Mouse (Mus musculus): ENCODE measurements around the gene Serpind1.
A peak's percentile ranks its signal among the peaks of the same experiment; 100 is the strongest.

The Serpind1 gene

GRCm38 (mm10) chr16:17331116-17331515, at the start of gene Serpind1:
Serpind1 (plus strand) TSS chr16:17331371.
- DNase-seq: no peak

GRCm38 (mm10) chr16:17283151-17283550, 48.0 kb upstream of the Serpind1 start:
- DNase-seq: no peak

DNA sequence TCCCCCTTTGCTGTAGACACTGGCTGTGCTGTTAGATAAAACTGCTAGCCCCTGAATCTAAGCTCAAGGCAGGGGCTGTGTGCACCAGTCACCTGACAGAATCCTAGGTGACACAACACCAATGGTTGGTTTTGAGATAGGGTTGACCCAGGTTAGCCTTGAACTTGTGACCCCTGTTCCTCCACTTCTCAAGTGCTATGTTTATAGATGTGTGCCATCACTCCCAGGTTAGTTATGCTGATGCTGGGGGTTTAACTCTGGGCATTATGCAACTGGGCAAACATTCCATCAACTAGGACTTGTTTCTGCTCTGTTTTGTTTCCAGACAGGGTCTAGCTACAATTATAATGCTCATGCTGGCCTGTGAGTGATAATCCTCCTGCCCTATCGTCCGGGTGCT, 44.1 kb upstream of the Serpind1 start:
- DNase-seq: no peak

- DNase-seq: no peak
Observed at GRCm38 (mm10) chr16:17291016-17291415, 40.2 kb upstream of the Serpind1 start.

GRCm38 (mm10) chr16:17292751-17293150, 38.4 kb upstream of the Serpind1 start:
- DNase-seq: peak; percentile 78

DNA sequence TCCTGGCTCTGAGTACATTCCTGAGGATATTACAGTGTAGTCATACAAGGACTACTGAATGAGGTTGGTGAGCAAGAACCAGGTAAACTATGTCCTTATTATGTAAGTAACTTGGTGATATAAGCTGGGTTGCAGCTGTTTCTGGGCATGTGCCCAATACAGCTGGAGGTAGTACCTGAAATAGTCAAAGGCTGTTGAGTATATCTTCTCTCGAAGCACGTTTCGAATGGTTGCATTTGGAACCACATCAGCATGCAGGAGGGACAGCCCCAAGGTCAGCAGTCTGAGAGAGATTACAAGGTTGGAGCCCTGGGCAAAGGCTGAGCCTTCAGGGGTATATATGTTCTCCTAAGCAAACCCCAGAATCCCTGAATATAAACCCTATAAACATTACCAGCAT, 30.4 kb upstream of the Serpind1 start:
- no peak for DNase-seq

- no peak for DNase-seq
Observed at GRCm38 (mm10) chr16:17303521-17304245, 27.5 kb upstream of the Serpind1 start.

- no peak for DNase-seq
Observed at GRCm38 (mm10) chr16:17307461-17307860, 23.7 kb upstream of the Serpind1 start.

- DNase-seq: peak; percentile 24
Observed at GRCm38 (mm10) chr16:17309036-17309435, 22.1 kb upstream of the Serpind1 start.

DNA sequence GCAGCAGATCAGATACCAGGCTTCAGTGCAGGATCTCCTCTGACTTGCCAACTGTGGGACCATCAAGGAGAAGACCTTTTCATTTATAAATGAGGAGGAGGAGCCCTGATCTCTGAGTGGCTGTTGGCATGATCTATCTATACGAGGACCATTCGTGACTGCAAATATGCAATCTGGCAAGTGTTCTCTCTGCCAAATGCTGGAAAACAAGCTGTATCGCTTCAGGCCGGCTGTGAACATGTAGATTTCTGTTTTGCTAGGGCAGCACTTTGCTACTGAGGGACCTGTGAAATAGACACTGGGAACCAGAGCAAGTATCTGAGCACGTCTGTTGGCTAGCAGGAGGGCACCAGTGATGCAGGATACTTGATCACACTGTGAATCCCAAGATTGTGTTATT, 18.6 kb upstream of the Serpind1 start:
- no peak for DNase-seq

DNA sequence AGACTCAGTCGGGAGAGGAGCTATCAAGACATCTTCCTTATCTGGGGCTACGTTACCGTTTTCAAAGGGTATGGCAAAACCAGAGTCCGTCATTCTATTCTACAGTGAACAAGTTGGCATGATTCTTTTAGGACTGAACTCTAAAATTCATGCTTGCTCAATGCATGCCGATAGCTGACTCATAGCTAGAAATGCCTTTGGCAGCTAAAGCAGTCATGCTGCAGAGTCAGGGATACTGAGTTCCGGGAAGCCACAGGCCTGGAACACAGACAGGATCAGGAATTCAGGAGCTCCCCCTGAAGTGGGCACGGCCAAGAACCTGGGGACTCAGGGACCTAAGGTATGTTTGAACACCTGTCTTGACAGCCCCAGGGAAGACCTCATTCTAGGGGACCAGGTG, 14.6 kb upstream of the Serpind1 start:
- DNase-seq: no peak

- peak; percentile 39 for DNase-seq
Observed at GRCm38 (mm10) chr16:17321481-17321880, 9.7 kb upstream of the Serpind1 start.

GRCm38 (mm10) chr16:17324745-17325144, 6.4 kb upstream of the Serpind1 start:
- no peak for DNase-seq

DNA sequence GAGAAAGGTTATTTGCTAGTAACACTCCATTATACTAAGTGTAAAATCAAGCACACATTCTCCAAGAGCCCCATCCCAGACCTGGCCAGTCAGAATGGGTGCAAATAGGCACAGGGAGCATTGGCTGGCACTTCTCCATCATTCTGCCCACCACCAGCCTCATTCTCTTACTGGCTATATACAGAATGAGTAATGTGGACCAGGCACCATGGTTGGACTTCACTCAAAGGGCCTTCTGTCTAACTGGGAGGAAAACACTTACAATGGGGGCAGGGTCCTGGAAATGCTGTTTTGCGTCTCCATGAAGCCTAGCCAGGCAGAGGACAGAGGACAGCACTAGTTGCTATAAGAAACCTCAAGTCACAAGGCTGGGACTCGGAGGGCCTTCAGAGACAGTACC, 5.1 kb upstream of the Serpind1 start:
- no peak for DNase-seq

GRCm38 (mm10) chr16:17329848-17330570, 1.2 kb upstream of the Serpind1 start:
- no peak for DNase-seq

GRCm38 (mm10) chr16:17331855-17332254, 684 bp downstream of the Serpind1 start:
- DNase-seq: no peak

DNA sequence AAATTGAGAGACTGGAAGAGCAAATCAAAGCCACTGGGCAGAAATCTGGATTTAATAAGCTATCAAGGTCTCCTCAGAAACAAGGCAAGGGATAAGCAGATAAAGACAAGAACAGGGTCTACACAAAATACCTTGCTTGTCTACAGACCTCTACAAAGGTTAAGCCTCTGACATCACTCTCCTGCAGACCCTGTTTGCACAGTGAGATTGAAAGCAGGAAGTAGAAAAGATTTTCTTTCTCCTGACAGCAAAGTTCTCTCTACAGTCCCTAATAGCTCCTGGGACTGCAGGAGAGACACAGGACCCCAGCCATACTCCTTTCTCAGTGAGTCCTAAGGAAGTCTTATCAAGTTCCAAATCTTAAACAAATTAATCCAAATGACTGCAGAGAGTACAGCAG, 3.4 kb downstream of the Serpind1 start:
- no peak for DNase-seq

DNA sequence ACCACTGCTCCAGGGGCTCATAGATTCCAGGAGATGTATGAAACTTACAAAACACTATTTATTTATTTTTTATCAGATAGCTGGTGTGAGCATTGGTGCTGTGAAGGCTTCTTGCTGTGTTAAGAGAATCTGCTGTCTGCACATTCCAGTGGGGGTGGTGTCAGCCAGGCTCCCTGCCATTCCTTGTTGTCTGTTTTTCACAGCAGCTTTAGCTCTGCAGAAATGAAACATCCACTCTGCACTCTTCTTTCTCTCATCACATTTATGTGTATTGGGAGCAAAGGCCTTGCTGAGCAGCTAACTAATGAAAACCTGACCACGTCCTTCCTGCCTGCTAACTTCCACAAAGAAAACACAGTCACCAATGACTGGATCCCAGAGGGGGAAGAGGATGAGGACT, 4.9 kb downstream of the Serpind1 start:
- DNase-seq: no peak

DNA sequence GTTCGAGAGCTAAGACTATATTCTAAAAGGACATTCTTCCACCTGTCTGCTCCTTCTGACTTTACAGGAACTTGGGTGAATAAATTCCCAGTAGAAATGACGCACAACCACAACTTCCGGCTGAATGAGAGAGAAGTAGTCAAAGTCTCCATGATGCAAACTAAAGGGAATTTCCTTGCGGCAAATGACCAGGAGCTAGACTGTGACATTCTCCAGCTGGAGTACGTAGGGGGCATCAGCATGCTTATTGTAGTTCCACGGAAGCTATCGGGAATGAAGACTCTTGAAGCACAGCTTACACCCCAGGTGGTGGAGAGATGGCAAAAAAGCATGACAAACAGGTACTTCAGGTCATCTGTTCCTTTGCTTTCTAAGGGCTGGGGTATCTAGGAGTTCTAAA, 8.5 kb downstream of the Serpind1 start:
- DNase-seq: no peak

GRCm38 (mm10) chr16:17340705-17341104, 9.5 kb downstream of the Serpind1 start:
- DNase-seq: no peak

DNA sequence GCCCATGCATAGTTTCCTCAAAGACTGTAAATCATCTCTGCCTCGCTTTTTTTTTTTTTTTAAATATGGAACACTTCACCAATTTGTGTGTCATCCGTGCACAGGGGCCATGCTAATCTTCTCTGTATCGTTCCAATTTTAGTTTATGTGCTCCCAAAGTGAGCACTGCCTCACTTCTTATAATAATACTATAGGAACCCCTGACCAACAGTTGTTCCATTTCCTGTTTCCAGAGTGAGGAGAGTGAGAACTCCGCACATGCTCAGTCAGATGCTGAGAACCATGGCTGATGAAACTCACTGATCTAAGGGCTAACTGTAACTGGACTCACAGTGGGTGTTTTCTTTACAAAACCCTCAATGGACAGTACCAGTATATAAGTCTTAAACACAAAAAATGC, 10.7 kb downstream of the Serpind1 start:
- no peak for DNase-seq

DNA sequence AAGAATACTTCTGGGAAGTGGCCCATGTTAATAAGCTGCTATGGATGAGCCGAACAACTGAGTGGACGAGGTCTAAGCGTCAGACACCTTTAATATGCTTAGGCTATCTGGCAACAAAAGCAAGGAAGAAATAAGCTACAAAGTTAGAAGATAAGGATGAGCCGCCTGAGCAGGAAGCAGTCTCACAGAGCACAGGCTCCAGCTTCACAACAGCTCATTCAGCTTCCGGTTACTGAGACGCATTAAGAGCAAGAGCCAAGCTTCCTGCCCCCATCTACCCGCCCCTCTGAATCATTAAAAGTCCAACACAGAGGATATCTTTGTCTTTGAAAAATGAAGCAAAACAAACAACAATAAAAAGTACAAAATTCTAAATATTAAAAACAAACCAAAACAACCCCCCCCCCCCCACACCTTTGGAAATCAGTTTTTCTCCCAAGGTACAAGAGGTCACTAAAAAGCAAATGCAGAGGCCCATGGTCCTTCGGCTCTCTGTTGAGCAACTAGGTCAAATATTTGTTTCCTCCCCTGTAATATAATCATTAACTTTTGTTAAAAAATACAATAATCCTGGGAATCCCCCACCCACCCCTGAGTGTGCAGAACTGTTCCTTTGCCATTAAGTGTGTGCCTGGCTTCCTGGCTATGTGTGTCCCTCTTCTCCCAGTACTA, 14.1 kb downstream of the Serpind1 start:
- no peak for DNase-seq

DNA sequence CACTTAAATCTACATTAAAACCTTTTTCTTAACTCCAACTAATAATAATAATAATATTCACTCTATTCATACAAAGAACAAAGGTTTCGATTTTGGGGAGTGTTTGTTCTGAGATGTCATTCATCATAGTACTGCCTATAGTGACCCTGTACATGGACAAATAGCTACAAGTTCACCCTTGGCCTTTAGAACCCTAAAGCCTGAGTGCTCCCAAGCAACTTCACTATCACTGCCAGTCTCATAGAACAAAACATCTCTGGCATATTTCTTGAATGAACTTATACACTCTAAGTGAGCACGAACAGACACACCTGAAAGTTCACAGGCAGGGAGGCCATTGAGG, 14.6 kb downstream of the Serpind1 start:
- no peak for DNase-seq

DNA sequence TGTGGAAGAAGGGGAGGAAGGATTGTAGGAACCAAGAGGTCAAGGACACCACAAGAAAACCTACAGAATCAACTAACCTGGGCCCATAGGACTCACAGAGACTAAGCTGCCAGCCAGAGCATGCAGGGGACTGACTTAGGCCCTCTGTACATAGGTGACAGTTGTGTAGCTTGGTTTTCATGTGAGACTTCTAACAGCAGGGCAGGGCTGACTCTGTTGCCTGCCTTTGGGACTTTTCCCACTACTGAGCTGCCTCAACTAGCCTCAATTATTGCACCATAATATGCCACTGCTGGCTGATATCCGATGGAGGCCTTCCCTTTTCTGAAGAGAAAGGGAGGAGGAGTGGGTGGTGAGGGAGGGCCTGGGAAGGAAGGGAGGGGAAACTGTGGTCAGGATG, 15.6 kb downstream of the Serpind1 start:
- DNase-seq: no peak

Measured in lung, postnatal 10 days (tissue).